Mouse (Mus musculus): ENCODE results near the gene Herc6. TPM values are rescaled to one million over a fixed set of nuclear protein-coding genes. Genes with fewer than 3 reads are reported as not detected.
A peak's percentile ranks its signal among the peaks of the same experiment; 100 is the strongest.

Herc6 gene
- polyA plus RNA-seq, 1 experiment from 2014 or later, result 0.95 TPM

- Histone ChIP-seq H3K4me3 (no peak overlapping the region), H3K9ac (no peak overlapping the region), H3K4me1 (replicated peaks) (no peaks in the 10 kb centered on the region), H3K27me3 (no peaks in the 10 kb centered on the region), H3K9me3 (no peaks in the 10 kb centered on the region), H3K27ac (no peak overlapping the region), H3K36me3 (no peaks in the 10 kb centered on the region), H3K4me2 (no peak overlapping the region)
- no peak for ATAC-seq (ENCODE audit: low FRiP score)
- WGBS, result 91% methylated on average over 7 of the region's 7 CpGs
Observed at GRCm38 (mm10) chr6:57605546-57606307, 24.9 kb downstream of the Herc6 start.

GRCm38 (mm10) chr6:57607999-57608398 lies 27.2 kb downstream of the Herc6 start:
- Histone ChIP-seq H3K4me1 (replicated peaks) (no peaks in the 10 kb centered on the region), H3K4me3 (no peak overlapping the region), H3K36me3 (no peaks in the 10 kb centered on the region), H3K9ac (no peak overlapping the region), H3K4me2 (no peak overlapping the region), H3K27me3 (no peaks in the 10 kb centered on the region), H3K9me3 (no peaks in the 10 kb centered on the region), H3K27ac (no peak overlapping the region)
- WGBS, result 84% methylated on average over 2 of the region's 2 CpGs
- no peak for ATAC-seq (ENCODE audit: low FRiP score)

GRCm38 (mm10) chr6:57609631-57610030 lies 28.8 kb downstream of the Herc6 start:
- H3K27me3 ChIP-seq, result no peaks in the 10 kb centered on the region
- 49% methylated on average over 2 of the region's 2 CpGs for WGBS
- H3K9ac ChIP-seq, result no peak overlapping the region
- H3K4me3 ChIP-seq, result no peak overlapping the region
- no peaks in the 10 kb centered on the region for H3K36me3 ChIP-seq
- no peak for ATAC-seq (ENCODE audit: low FRiP score)
- no peak overlapping the region for H3K4me2 ChIP-seq
- H3K4me1 ChIP-seq (replicated peaks), result no peaks in the 10 kb centered on the region
- H3K27ac ChIP-seq, result no peak overlapping the region
- H3K9me3 ChIP-seq, result no peaks in the 10 kb centered on the region

- 83% methylated on average over 2 of the region's 2 CpGs for WGBS
- H3K4me1 ChIP-seq (replicated peaks), result no peaks in the 10 kb centered on the region
- H3K36me3 ChIP-seq, result no peaks in the 10 kb centered on the region
- H3K4me2 ChIP-seq, result no peak overlapping the region
- H3K27ac ChIP-seq, result no peak overlapping the region
- H3K9ac ChIP-seq, result no peak overlapping the region
- ATAC-seq (ENCODE audit: low FRiP score), result no peak
- no peaks in the 10 kb centered on the region for H3K9me3 ChIP-seq
- H3K4me3 ChIP-seq, result no peak overlapping the region
- no peaks in the 10 kb centered on the region for H3K27me3 ChIP-seq
Observed at GRCm38 (mm10) chr6:57615788-57616187, 35.0 kb downstream of the Herc6 start.

- H3K36me3 ChIP-seq, result no peaks in the 10 kb centered on the region
- H3K4me1 ChIP-seq (replicated peaks), result no peaks in the 10 kb centered on the region
- no peaks in the 10 kb centered on the region for H3K27me3 ChIP-seq
- no peak overlapping the region for H3K4me3 ChIP-seq
- H3K9me3 ChIP-seq, result no peaks in the 10 kb centered on the region
- ATAC-seq (ENCODE audit: low FRiP score), result no peak
- no peak overlapping the region for H3K9ac ChIP-seq
- 37% methylated on average over 1 of the region's 1 CpGs for WGBS
- H3K27ac ChIP-seq, result no peak overlapping the region
- H3K4me2 ChIP-seq, result no peak overlapping the region
Observed at GRCm38 (mm10) chr6:57639531-57639930, 58.7 kb downstream of the Herc6 start.

- no peak overlapping the region for H3K4me2 ChIP-seq
- H3K27me3 ChIP-seq, result no peaks in the 10 kb centered on the region
- ATAC-seq (ENCODE audit: low FRiP score), result peak; percentile 96
- no peak overlapping the region for H3K9ac ChIP-seq
- H3K27ac ChIP-seq, result no peak overlapping the region
- 44% methylated on average over 4 of the region's 4 CpGs for WGBS
- H3K36me3 ChIP-seq, result no peaks in the 10 kb centered on the region
- H3K9me3 ChIP-seq, result no peaks in the 10 kb centered on the region
- no peaks in the 10 kb centered on the region for H3K4me1 ChIP-seq (replicated peaks)
- no peak overlapping the region for H3K4me3 ChIP-seq
Observed at GRCm38 (mm10) chr6:57641789-57642188, 61.0 kb downstream of the Herc6 start.

GRCm38 (mm10) chr6:57647256-57647655 lies 66.5 kb downstream of the Herc6 start:
- Histone ChIP-seq H3K27me3 (no peaks in the 10 kb centered on the region), H3K27ac (no peak overlapping the region), H3K4me2 (no peak overlapping the region), H3K4me3 (no peak overlapping the region), H3K4me1 (replicated peaks) (no peaks in the 10 kb centered on the region), H3K9ac (no peak overlapping the region), H3K9me3 (no peaks in the 10 kb centered on the region), H3K36me3 (no peaks in the 10 kb centered on the region)
- ATAC-seq (ENCODE audit: low FRiP score), result no peak
- WGBS, result 75% methylated on average over 1 of the region's 1 CpGs

GRCm38 (mm10) chr6:57661295-57661694 lies 80.5 kb downstream of the Herc6 start:
- no peaks in the 10 kb centered on the region for H3K27me3 ChIP-seq
- no peaks in the 10 kb centered on the region for H3K36me3 ChIP-seq
- no peak overlapping the region for H3K4me3 ChIP-seq
- no peak overlapping the region for H3K9ac ChIP-seq
- H3K9me3 ChIP-seq, result no peaks in the 10 kb centered on the region
- no peak for ATAC-seq (ENCODE audit: low FRiP score)
- H3K27ac ChIP-seq, result no peak overlapping the region
- no peaks in the 10 kb centered on the region for H3K4me1 ChIP-seq (replicated peaks)
- H3K4me2 ChIP-seq, result no peak overlapping the region
- 92% methylated on average over 4 of the region's 4 CpGs for WGBS

GRCm38 (mm10) chr6:57684156-57684555 lies 103.4 kb downstream of the Herc6 start:
- ATAC-seq (ENCODE audit: low FRiP score), result no peak
- Histone ChIP-seq H3K36me3 (peaks cover 14% of the 10 kb centered on the region), H3K27me3 (no peaks in the 10 kb centered on the region), H3K27ac (no peak overlapping the region), H3K4me3 (no peak overlapping the region), H3K4me2 (no peak overlapping the region), H3K9me3 (0 out of 2 replicates have a peak, but pooled peaks cover 3% of the 10 kb centered on the region), H3K9ac (no peak overlapping the region), H3K4me1 (replicated peaks) (no peaks in the 10 kb centered on the region)
- WGBS, result 84% methylated on average over 1 of the region's 1 CpGs

GRCm38 (mm10) chr6:57691467-57692261 lies 110.9 kb downstream of the Herc6 start, which contains the start of gene Pyurf:
Gene Pyurf (minus strand): TSS chr6:57692078.
- H3K9ac ChIP-seq, result peak within 1 kb of the TSS; percentile 86
- no peaks in the 10 kb centered on the region for H3K9me3 ChIP-seq
- peak within 1 kb of the TSS; percentile 91 for H3K27ac ChIP-seq
- peak within 1 kb of the TSS; percentile 78 for H3K4me3 ChIP-seq
- H3K4me1 ChIP-seq (replicated peaks), result peaks cover 12% of the 10 kb centered on the region
- H3K27me3 ChIP-seq, result 0 out of 2 replicates have a peak, but pooled peaks cover 4% of the 10 kb centered on the region
- peaks cover 6% of the 10 kb centered on the region; the same call in 1 of the 2 replicates for H3K36me3 ChIP-seq
- peak within 1 kb of the TSS; percentile 71 for H3K4me2 ChIP-seq
- WGBS, result under 1% methylated on average over 52 of the region's 52 CpGs
- ATAC-seq (ENCODE audit: low FRiP score), result peak; percentile 98

- no peaks in the 10 kb centered on the region for H3K9me3 ChIP-seq
- H3K4me3 ChIP-seq, result no peak overlapping the region
- WGBS, result 94% methylated on average over 3 of the region's 3 CpGs
- 0 out of 2 replicates have a peak, but pooled peaks cover 6% of the 10 kb centered on the region for H3K36me3 ChIP-seq
- peaks cover 12% of the 10 kb centered on the region for H3K4me1 ChIP-seq (replicated peaks)
- H3K4me2 ChIP-seq, result no peak overlapping the region
- H3K27me3 ChIP-seq, result 0 out of 2 replicates have a peak, but pooled peaks cover 4% of the 10 kb centered on the region
- ATAC-seq (ENCODE audit: low FRiP score), result no peak
- H3K9ac ChIP-seq, result no peak overlapping the region
- H3K27ac ChIP-seq, result no peak overlapping the region
Observed at GRCm38 (mm10) chr6:57693116-57693515, 112.3 kb downstream of the Herc6 start.

- peaks cover 26% of the 10 kb centered on the region for H3K4me1 ChIP-seq (replicated peaks)
- H3K9me3 ChIP-seq, result no peaks in the 10 kb centered on the region
- H3K36me3 ChIP-seq, result no peaks in the 10 kb centered on the region
- 50% methylated on average over 4 of the region's 4 CpGs for WGBS
- H3K9ac ChIP-seq, result peak overlapping the region; percentile 67
- peak overlapping the region; percentile 99 for H3K27ac ChIP-seq
- H3K4me3 ChIP-seq, result peak overlapping the region; percentile 73
- H3K27me3 ChIP-seq, result no peaks in the 10 kb centered on the region
- H3K4me2 ChIP-seq, result peak overlapping the region; percentile 73
- ATAC-seq (ENCODE audit: low FRiP score), result no peak
Observed at GRCm38 (mm10) chr6:57701686-57702085, 120.9 kb downstream of the Herc6 start.
